Mouse (Mus musculus) erythroblast, embryonic 14.5 days (primary cell): ENCODE results near the gene Tpd52l1.

Experiments
- GATA1 ChIP-seq: IDR thresholded peaks from 2 replicates; pipeline ENCODE4 v1.6.1; 2012; ENCODE audit warnings: low read length, inconsistent platforms, mixed read lengths
- TAL1 ChIP-seq: IDR thresholded peaks from 3 replicates; pipeline ENCODE4 v1.6.1; 2012; ENCODE audit warnings: low read length, inconsistent platforms, mixed read lengths

GRCm38 (mm10) chr10:31288697-31289390 lies 156.9 kb downstream of the Tpd52l1 start:
- no peak for TF ChIP-seq TAL1
- TF ChIP-seq GATA1 = no peak
